Mouse (Mus musculus) adrenal gland, postnatal 10 days (tissue): ENCODE results near the gene Kat8. TPM values are rescaled to one million over a fixed set of nuclear protein-coding genes. Genes with fewer than 3 reads are reported as not detected.
"Not testable (repeated sequence)": the region's sequence is repeated elsewhere in the genome, so short reads cannot be mapped to it uniquely, and the experiment has no call there.

Source experiments
- DNase-seq: peaks from one replicate; pipeline ENCODE4 v3.0.0; 2021; ENCODE audit warnings: mixed read lengths
- total RNA-seq, 2 experiments: library from RNA; stranded (reverse); gene quantifications; 2 replicates each; pipeline ENCODE4 v1.2.3; 2021

Kat8 gene
- total RNA-seq, 2 experiments from 2014 or later = 22.5 to 24.7 TPM

- DNase-seq = peak; percentile 70
Measured at GRCm38 (mm10) chr7:127931351-127932135, 19.2 kb downstream of the Kat8 start.

DNA sequence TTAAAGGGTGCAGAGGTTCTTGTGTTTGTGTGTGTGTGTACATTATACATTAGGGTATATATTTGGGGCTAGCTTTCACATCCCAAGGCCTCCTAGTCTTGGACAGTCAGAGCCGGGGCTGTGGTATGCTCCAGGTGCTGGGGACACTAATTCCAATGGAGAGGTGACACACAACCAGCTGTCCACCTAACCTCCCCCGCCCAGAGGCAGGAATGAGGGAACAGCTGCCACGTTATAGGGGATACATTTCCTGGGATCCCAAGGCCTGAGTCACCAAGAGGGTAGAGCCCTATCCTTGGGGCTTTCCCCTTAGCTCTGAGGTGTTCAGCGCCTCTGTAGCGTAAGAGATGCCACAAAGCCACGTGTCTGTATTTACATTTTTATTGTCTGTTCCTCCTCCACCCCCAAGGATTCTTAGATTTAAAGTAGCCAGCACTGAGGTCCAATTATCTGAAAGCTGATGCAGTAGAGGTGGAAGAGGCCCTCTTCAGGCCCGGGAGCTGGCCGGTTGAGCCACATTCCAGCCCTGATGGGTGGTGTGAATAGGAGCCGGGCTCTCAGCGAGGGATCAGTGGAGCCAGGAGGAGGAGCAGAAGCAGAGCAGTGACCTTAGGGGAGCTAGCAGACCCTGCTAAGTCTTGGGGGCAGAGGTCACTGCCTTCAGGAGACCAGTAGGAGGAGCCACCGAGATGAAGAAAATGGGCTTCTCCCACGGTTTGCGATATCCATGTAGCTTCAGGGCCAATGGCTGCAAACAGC is 20.1 kb downstream of the Kat8 start:
- no peak for DNase-seq

DNA sequence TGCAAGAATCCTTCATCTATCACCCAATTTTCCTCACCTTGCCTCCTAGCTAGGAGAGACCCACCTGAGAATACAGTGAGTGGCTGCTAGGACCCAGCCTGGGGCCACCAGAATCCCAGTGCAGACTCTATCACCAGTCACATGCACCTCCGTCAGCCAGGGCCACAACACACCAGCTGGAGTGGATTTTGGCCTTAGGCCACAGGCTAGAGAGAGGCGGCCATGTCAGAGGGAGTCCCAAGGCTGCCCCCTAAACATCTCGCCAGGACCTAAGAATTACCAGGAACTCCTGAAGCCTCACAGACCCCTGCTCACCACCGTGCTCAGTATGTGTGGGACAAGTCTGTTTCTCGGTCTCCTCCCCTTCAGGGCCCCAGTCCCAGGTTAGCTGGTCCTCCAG is 21.8 kb downstream of the Kat8 start:
- no peak for DNase-seq

GRCm38 (mm10) chr7:127935028-127935722 is 22.9 kb downstream of the Kat8 start:
- peak; percentile 98 for DNase-seq

DNA sequence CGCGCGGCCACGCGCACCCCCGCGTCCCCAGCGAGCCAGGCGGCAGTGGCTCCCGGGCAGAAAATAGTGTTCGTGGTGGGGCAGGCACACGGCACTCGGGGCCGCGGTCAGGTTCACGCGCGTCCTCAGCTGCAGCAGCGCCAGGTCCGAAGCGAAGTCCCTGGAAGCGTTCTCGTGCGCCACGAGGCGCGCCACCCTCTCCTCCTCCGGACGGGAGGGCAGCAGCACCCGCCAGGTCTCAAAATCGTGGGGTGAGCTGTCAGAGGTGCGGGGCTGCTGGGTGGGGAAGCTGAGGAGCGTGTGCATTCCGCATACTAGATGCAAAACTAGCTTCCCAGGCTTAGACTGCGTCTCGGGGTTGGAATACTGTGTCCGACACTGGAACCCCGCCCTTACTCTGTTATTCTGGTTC is 23.4 kb downstream of the Kat8 start:
- no peak for DNase-seq

GRCm38 (mm10) chr7:127936216-127936884 is 24.0 kb downstream of the Kat8 start:
- DNase-seq = no peak

DNA sequence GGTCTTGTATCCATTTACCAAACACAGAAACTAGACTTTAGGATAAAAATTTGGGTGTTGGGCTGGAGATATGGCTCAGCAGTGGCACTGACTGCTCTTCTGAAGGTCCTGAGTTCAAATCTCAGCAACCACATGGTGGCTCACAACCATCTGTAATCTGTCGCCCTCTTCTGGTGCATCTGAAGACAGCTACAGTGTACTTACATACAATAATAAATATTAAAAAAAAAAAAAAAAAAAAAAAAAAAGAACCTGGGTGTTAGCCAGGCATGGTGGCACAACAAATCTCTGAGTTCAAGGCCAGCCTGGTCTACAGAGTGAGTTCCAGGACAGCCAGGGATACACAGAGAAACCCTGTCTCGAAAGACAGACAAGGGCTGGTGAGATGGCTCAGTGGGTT is 29.8 kb downstream of the Kat8 start:
- not testable (repeated sequence) for DNase-seq

- peak; percentile 62 for DNase-seq
Measured at GRCm38 (mm10) chr7:127944614-127945013, 32.3 kb downstream of the Kat8 start.

DNA sequence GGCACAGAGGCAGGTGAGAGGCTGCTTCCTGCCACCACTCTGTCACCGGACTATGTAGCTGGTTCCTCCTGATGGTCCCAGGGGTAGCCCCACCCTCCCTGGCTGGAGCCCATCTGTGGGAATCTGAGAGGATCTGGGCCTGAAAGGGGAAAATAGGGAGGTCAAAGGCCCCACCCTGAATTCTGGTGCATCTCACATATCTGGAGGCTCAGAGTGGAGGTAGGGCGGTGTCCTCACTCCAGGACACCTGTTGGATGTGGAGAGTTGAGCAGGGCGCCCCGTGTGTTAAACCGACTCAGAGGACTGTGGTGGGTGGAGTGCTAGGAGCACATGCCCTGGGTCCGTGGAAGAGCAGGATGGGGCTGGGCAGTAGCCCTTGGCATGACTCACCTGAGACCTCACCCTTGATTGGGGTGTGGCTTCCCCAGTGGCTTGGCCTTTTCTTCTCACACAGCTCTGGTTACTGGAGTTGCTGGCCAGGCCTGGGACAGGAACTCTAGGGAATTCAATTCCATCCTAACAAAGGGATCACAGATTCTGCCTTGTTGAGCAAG is 34.2 kb downstream of the Kat8 start, which contains the start of gene Prss36:
Prss36 (minus strand) TSS at position 256 of the 554 bp plus-strand sequence.
- no peak for DNase-seq

DNA sequence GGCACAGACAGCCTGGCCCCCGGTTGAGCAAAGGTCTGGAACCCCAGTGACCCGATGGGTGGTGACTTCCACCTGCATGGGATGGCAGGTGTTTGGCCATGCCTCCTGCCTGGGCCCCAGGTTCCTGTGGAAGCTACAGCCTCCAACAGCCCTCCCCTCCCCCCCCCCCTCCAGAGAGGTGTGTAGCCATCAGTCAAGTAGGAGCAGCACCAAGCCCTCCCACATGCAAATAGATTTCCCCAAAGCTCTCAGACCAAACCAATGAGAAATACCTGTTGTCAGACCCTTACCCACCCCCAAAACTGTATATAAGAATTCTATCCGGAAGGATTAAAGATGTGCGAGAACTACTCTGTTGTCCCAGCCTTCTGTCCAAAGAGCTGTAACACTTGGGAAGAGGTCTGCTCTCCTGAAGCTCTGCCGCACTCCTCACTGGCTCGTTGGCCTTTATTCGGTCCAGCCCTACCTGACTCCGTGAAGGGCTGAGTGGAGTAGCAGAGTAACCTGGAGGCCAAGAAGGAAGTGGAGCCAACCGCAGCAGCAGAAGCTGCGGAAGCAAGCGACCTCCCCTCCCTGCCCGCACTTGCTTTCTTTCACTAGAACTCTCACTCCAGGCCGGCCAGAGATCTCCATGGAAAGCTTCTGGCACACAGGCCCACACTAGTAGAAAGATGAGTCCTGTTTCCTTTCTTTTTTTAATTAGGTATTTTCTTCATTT is 40.7 kb downstream of the Kat8 start:
- DNase-seq = no peak

DNA sequence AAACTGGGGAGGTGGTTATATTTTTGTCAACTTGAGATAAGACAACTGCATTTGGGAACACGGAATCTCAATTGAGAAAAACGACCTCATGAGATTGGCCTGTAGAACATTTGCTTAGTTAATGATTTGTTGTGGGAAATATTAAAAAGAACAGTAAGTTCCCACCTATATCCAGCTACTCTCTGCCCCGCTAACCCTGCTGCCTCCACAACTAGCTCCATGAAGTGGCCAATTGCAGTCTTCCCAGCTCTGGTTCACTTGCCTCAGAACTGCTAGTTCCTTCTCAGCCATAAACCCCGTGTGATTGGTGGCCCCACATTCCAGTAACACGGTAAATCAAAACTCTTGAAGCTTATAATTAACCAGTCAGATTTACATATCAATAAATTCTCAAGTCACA is 47.0 kb downstream of the Kat8 start:
- DNase-seq = no peak

- DNase-seq = peak; percentile 29
Measured at GRCm38 (mm10) chr7:127966371-127966918, 54.1 kb downstream of the Kat8 start.

GRCm38 (mm10) chr7:127967004-127967921 is 54.9 kb downstream of the Kat8 start, which contains the start of gene Fus:
Gene Fus (plus strand): TSS chr7:127967457.
- peak; percentile 98 for DNase-seq

DNA sequence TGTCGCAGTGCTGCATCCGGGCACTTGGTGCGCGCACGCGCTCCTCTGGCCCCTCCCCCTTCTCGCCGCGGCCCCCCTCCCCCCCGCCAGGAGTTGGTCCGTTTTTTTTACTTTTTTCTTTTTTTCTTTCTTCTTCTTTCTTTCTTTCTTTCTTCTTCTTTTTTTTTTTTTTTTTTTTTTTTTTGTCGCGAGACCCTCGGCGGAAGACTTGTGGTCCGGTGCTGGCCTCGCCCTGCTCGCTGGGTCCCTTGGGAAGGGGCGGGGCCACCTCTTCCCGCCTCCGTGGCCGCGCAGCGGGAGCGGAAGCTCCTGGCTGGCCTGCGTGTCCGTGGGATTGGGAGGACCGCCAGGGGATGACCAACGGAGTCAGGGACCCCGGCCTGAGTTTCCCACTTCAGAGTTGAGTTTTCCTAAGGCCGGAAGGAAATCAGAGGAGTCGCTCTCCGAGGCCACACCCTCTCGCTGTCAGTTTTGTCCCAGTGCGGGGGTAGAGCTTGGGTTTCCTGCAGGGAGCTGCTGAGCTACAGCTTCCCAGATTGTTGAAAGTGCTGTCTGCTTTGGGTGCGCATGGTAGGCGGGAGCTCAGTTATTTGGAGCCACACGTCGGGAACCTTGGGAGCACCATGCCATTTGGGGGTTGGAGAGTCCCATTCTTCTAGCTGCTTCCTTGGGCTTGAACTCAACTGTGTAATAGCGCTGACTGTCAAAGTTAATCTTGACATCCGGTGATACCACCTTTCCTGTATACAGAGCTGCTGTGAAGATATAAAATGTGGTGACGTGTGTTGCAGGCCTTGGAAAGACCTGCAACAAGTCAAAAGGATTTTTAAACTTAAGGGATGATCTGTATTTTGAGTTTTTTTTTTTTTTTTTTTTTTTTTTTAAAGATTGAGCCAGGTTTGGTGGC is 55.9 kb downstream of the Kat8 start:
- peak; percentile 88 for DNase-seq

DNA sequence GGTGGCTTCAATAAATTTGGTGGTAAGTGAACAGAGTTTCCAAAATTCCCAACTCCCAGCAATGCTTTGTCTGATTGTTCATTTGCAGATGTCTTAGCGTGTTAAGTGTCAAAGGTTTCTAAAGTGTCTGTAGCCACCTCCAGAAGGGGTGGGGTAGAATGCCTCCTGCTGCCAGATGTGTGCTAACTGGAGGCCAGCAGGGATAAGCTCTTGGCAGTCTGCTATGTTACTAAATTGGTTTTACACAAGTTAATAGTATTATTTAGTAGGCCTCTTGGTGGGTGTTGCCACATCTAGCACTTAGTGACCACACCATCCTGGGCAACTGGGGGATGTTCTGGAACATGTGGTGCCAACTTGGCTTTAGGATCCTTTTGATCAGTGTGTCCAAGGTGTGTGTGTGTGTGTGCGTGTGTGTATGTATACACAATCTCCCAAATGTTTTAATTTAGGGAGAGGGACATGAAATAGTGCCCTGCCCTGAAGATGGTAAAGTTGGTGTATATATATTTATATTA is 62.2 kb downstream of the Kat8 start:
- peak; percentile 44 for DNase-seq
